Mouse (Mus musculus) liver, adult 2 months (tissue): ENCODE data around the gene Chd9. TPM values are rescaled to one million over a fixed set of nuclear protein-coding genes. Genes with fewer than 3 reads are reported as not detected.

Source experiments
- DNase-seq: peaks from one replicate; pipeline ENCODE4 v3.0.0-alpha.2; 2011; ENCODE audit warnings: low read depth, low spot score; ENCODE audit errors: extremely low read depth
- H3K27ac ChIP-seq: fragments of 200-500 bp; replicated peaks from 2 replicates; pipeline ENCODE4 v1.5.1; 2012; ENCODE audit warnings: low read depth, mild to moderate bottlenecking, control low read depth, inconsistent platforms, low read length; ENCODE audit not compliant: insufficient read depth
- H3K27me3 ChIP-seq: fragments of 200-500 bp; 2 replicates; pipeline ENCODE4 v1.6.1; 2012; ENCODE audit warnings: mild to moderate bottlenecking, moderate library complexity, low read length, inconsistent platforms; ENCODE audit not compliant: control insufficient read depth, insufficient read depth
- H3K36me3 ChIP-seq: fragments of 200-500 bp; 2 replicates; pipeline ENCODE4 v1.6.1; 2012; ENCODE audit warnings: low read length, inconsistent platforms; ENCODE audit not compliant: control insufficient read depth, insufficient read depth
- H3K4me1 ChIP-seq: fragments of 200-500 bp; 2 replicates; pipeline ENCODE4 v1.6.1; 2011; ENCODE audit warnings: low read length; ENCODE audit not compliant: control insufficient read depth, insufficient read depth
- H3K4me3 ChIP-seq: fragments of 200-500 bp; 2 replicates; pipeline ENCODE4 v1.5.1; 2011; ENCODE audit warnings: low read depth, mild to moderate bottlenecking, control low read depth, low read length, moderate library complexity; ENCODE audit not compliant: insufficient read depth
- H3K79me2 ChIP-seq: fragments of 200-500 bp; 2 replicates; pipeline ENCODE4 v1.6.1; 2012; ENCODE audit warnings: inconsistent platforms, mild to moderate bottlenecking, low read length, moderate library complexity; ENCODE audit not compliant: control insufficient read depth, insufficient read depth
- H3K9ac ChIP-seq: fragments of 200-500 bp; 2 replicates; pipeline ENCODE4 v1.6.1; 2012; ENCODE audit warnings: low read depth, mild to moderate bottlenecking, control low read depth, inconsistent platforms, low read length
- CTCF ChIP-seq: fragments of 200-500 bp; IDR thresholded peaks from 2 replicates; pipeline ENCODE4 v1.5.1; 2011; ENCODE audit warnings: low read depth, low read length, control low read depth
- POLR2A ChIP-seq: fragments of 200-500 bp; IDR thresholded peaks from 2 replicates; pipeline ENCODE4 v1.6.1; 2011; ENCODE audit warnings: low read length, control low read depth; ENCODE audit not compliant: insufficient read depth; ENCODE audit errors: extremely low read depth
- WGBS: fragments of 180-500 bp; shearing (Covaris S2); methylation state at CpG from one replicate; pipeline ENCODE4 v1.1.7; 2018; 5-methylcytosine and 5-hydroxymethylcytosine counted together
- polyA plus RNA-seq: library from polyadenylated mRNA; depleted of rRNA; stranded (reverse); fragments of >200 nt; gene quantifications from 2 replicates; pipeline ENCODE4 v1.2.3, GENCODE M21; 2012
- total RNA-seq: library from RNA; depleted of rRNA; stranded (reverse); fragments of >200 nt; gene quantifications from 2 replicates; pipeline ENCODE4 v1.2.3, GENCODE M21; 2014

Chd9 gene
- total and polyA plus RNA-seq, 2 experiments = 63.2 to 88.2 TPM

DNA sequence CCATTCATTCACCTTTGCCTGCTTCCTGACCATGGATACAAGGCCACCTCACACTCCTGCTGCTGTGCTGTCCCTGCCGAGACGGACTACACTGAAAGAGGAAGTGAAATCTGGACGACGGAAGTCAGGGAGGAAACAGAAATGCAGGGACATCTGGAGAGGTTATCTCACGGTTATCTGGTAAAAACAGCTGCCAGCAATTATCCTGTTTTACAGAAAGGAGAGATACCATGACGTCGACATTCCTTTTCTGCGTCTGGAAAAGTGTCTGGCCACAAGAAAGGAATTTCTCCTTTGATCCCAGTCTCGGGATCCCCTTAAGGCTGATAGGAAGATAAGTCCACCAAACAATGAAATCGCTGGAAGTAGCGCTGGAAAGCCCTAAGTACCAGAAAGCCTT, 5.7 kb upstream of the Chd9 start:
- Histone ChIP-seq H3K36me3 (no peaks in the 10 kb centered on the region), H3K27ac (no peak overlapping the region), H3K4me3 (no peak overlapping the region), H3K9ac (no peak overlapping the region), H3K79me2 (no peaks in the 10 kb centered on the region), H3K4me1 (0 out of 2 replicates have a peak, but pooled peaks cover 3% of the 10 kb centered on the region), H3K27me3 (no peaks in the 10 kb centered on the region)
- TF ChIP-seq POLR2A = no peak
- no peak for TF ChIP-seq CTCF
- WGBS = 45% methylated on average over 11 of the region's 11 CpGs
- DNase-seq = no peak

GRCm38 (mm10) chr8:90825459-90825871, 2.7 kb upstream of the Chd9 start:
- TF ChIP-seq CTCF (no peak), POLR2A (0 out of 2 replicates have a peak, but pooled peaks have one; percentile 8)
- DNase-seq = peak; percentile 86
- no peaks in the 10 kb centered on the region for H3K27me3 ChIP-seq
- H3K4me3 ChIP-seq = peak overlapping the region; percentile 22
- H3K9ac ChIP-seq = peak overlapping the region; percentile 46
- no peaks in the 10 kb centered on the region for H3K36me3 ChIP-seq
- peak overlapping the region; percentile 90 for H3K27ac ChIP-seq
- whole genome bisulfite sequencing = 20% methylated on average over 9 of the region's 9 CpGs
- peaks cover 11% of the 10 kb centered on the region; the same call in 1 of the 2 replicates for H3K4me1 ChIP-seq
- H3K79me2 ChIP-seq = no peaks in the 10 kb centered on the region

- Histone ChIP-seq H3K36me3 (no peaks in the 10 kb centered on the region), H3K27ac (peak overlapping the region; percentile 83), H3K79me2 (no peaks in the 10 kb centered on the region; the same call in 1 of the 2 replicates), H3K4me3 (peak overlapping the region; percentile 78), H3K9ac (peak overlapping the region; percentile 84), H3K27me3 (no peaks in the 10 kb centered on the region), H3K4me1 (peaks cover 33% of the 10 kb centered on the region)
- WGBS = 4% methylated on average over 11 of the region's 11 CpGs
- TF ChIP-seq POLR2A (no peak), CTCF (no peak)
- peak; percentile 52 for DNase-seq
These were observed 1.0 kb downstream of the Chd9 start for GRCm38 (mm10) chr8:90828987-90829740.

GRCm38 (mm10) chr8:90829825-90830224, 1.7 kb downstream of the Chd9 start:
- Histone ChIP-seq H3K36me3 (no peaks in the 10 kb centered on the region), H3K79me2 (peaks cover under 1% of the 10 kb centered on the region; the same call in 1 of the 2 replicates), H3K9ac (no peak overlapping the region; the same call in 1 of the 2 replicates), H3K27me3 (no peaks in the 10 kb centered on the region), H3K4me1 (peaks cover 34% of the 10 kb centered on the region), H3K27ac (peak overlapping the region; percentile 66), H3K4me3 (no peak overlapping the region)
- WGBS = 12% methylated on average over 1 of the region's 1 CpGs
- peak; percentile 77 for DNase-seq
- no peak for TF ChIP-seq POLR2A
- TF ChIP-seq CTCF = no peak

DNA sequence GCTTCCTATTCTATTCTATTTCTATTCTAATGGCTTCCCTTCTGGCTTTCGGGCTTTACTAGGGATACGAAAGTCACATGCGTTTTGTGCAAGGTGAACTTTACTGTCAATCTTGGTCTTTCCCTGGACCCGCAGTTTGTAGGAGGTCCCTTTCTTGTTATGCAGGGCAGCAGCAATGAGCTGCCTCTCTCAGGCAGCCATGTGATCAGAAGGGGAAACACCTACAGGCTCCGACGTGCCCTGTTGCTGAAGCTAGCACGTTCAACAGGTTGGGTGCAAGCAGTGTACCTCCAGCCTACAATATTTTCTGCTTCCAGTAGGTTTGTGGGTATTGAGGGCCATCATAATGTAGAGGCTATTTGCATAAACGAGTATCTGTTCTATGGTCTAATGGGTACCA, 2.8 kb downstream of the Chd9 start:
- TF ChIP-seq POLR2A = no peak
- TF ChIP-seq CTCF = no peak
- Histone ChIP-seq H3K27ac (peak overlapping the region; percentile 64), H3K4me1 (peaks cover 31% of the 10 kb centered on the region), H3K36me3 (no peaks in the 10 kb centered on the region), H3K9ac (no peak overlapping the region), H3K4me3 (no peak overlapping the region), H3K27me3 (no peaks in the 10 kb centered on the region), H3K79me2 (peaks cover 9% of the 10 kb centered on the region; the same call in 1 of the 2 replicates)
- peak; percentile 27 for DNase-seq
- 30% methylated on average over 8 of the region's 8 CpGs for WGBS
